Mouse (Mus musculus): ENCODE data around the gene Med4.

GRCm38 (mm10) chr14:73535641-73536040, 25.8 kb downstream of the Med4 start:
- TF ChIP-seq POLR2A (IDR thresholded peaks at IDR 0.05; ENCODE audit: control insufficient read depth, extremely low read depth, insufficient read depth, low read length, poor library complexity): no peak
- no peak for TF ChIP-seq CTCF (IDR thresholded peaks at IDR 0.05; ENCODE audit: borderline replicate concordance, control insufficient read depth, extremely low read depth, insufficient read depth, low read length, poor library complexity)
